Mouse (Mus musculus) mouse embryonic stem cell (cell line): Measurements from ENCODE around the gene Ksr1.
"Not testable (repeated sequence)": the region's sequence is repeated elsewhere in the genome, so short reads cannot be mapped to it uniquely, and the experiment has no call there.

ENCODE experiments used
- in situ Hi-C, 2 experiments: fragments of 300-500 bp; cut with MboI; formaldehyde crosslinking; loops; 1 replicate in 1 of 2; 3 replicates in 1 of 2; pipeline ENCODE4 v1.14.3; 2019 to 2020; ENCODE audit warnings: low sequenced_read_pairs in 2 of 2, low pct_unique_long_range_greater_than_20kb in 1 of 2, mixed read lengths in 1 of 2; ENCODE audit not compliant: unreplicated experiment in 1 of 2

Ksr1 gene

GRCm38 (mm10) chr11:79012529-79012928, 133.7 kb downstream of the Ksr1 start:
- in situ Hi-C loops = no loop called here

- in situ Hi-C loops = no loop called here
These were observed 137.3 kb downstream of the Ksr1 start for GRCm38 (mm10) chr11:79008891-79009290.

GRCm38 (mm10) chr11:79008007-79008775, 138.0 kb downstream of the Ksr1 start:
- in situ Hi-C loops = no loop called here

GRCm38 (mm10) chr11:79007356-79007755, 138.9 kb downstream of the Ksr1 start:
- in situ Hi-C loops = not testable (repeated sequence)

GRCm38 (mm10) chr11:79006417-79006816, 139.8 kb downstream of the Ksr1 start:
- in situ Hi-C loops = no loop called here

GRCm38 (mm10) chr11:79005578-79006394, 140.4 kb downstream of the Ksr1 start:
- in situ Hi-C loops = no loop called here

- in situ Hi-C loops = no loop called here
These were observed 142.2 kb downstream of the Ksr1 start for GRCm38 (mm10) chr11:79003769-79004638.

GRCm38 (mm10) chr11:79003053-79003768, 143.0 kb downstream of the Ksr1 start:
- in situ Hi-C loops = no loop called here

GRCm38 (mm10) chr11:79002551-79002951, 143.7 kb downstream of the Ksr1 start:
- in situ Hi-C loops = no loop called here

- in situ Hi-C loops = no loop called here
These were observed 144.3 kb downstream of the Ksr1 start for GRCm38 (mm10) chr11:79001871-79002270.

- in situ Hi-C loops = no loop called here
These were observed 147.1 kb downstream of the Ksr1 start for GRCm38 (mm10) chr11:78999118-78999517.

- in situ Hi-C loops = not testable (repeated sequence)
These were observed 155.2 kb downstream of the Ksr1 start for GRCm38 (mm10) chr11:78990875-78991543.

- in situ Hi-C loops = no loop called here
These were observed 156.1 kb downstream of the Ksr1 start for GRCm38 (mm10) chr11:78990096-78990495.

- in situ Hi-C loops = not testable (repeated sequence)
These were observed 157.0 kb downstream of the Ksr1 start for GRCm38 (mm10) chr11:78989206-78989605.

GRCm38 (mm10) chr11:78986311-78987002, 159.8 kb downstream of the Ksr1 start:
- in situ Hi-C loops = no loop called here

GRCm38 (mm10) chr11:78985505-78985904, 160.7 kb downstream of the Ksr1 start:
- in situ Hi-C loops = no loop called here

- in situ Hi-C loops = no loop called here
These were observed 161.6 kb downstream of the Ksr1 start, which contains the start of gene Lgals9 for GRCm38 (mm10) chr11:78984483-78985177. Gene Lgals9, minus strand, starts transcription at chr11:78984946.
